In the genomic region with DNA sequence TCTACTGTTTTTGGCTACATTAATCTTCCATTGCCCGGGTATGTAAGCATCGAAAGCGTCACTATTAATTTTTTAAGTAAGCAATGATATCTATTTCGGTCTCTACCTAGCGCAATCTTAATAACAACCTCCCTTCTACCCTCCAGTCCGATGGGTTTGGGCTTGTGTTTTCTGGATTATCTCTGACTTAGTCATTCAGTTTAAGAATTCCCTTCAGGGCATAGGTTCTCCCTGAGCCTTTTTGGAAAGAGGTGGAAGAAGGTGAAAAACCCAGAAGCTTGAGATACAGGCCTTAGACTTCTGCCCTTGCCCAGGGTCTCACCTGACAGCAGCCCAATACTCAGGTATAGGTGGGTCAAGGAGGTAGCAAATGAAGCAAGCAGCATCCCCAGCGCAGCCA, we compare ENCODE assay signal across 8 mouse cellular contexts. TPM values are rescaled to one million over a fixed set of nuclear protein-coding genes. Genes with fewer than 3 reads are reported as not detected.
DNase-seq lines count a peak whose midpoint lies in the region; ATAC-seq and TF ChIP-seq lines count a peak whose summit lies in the region.

No protein-coding gene starts in this region.

- H3K4me3 ChIP-seq in left cerebral cortex, adult 2 months: peak overlapping the region; percentile 76
- peak overlapping the region; percentile 46 for H3K4me3 ChIP-seq in embryonic facial prominence, embryonic 12.5 days
- H3K4me3 ChIP-seq in intestine, embryonic 14.5 days (ENCODE audit: low read depth, low read length): peak overlapping the region; percentile 55
- peak overlapping the region; percentile 59 for H3K4me3 ChIP-seq in myocyte

- no peak for DNase-seq in left cerebral cortex, adult 2 months (ENCODE audit: extremely low spot score in 1 of 2, low spot score in 2 of 2)
- DNase-seq in left cerebral cortex, adult 18-20 months (ENCODE audit: low spot score in 2 of 2): no peak
- no peak for DNase-seq in intestine, embryonic 14.5 days (ENCODE audit: low spot score)
- no peak for DNase-seq in ovary, postnatal 14 days (ENCODE audit: low spot score)
- DNase-seq in urinary bladder, adult 18-20 months (ENCODE audit: low spot score in 2 of 2): no peak
- no peak for DNase-seq in gastrocnemius, postnatal 14 days

- peaks cover 6% of the 10 kb centered on the region; the same call in 1 of the 2 replicates for H3K36me3 ChIP-seq in embryonic facial prominence, embryonic 12.5 days
- H3K36me3 ChIP-seq in intestine, embryonic 14.5 days (ENCODE audit: control insufficient read depth, insufficient read depth, low read length): peaks cover 13% of the 10 kb centered on the region; the same call in 1 of the 2 replicates
- no peaks in the 10 kb centered on the region for H3K36me3 ChIP-seq in myocyte (ENCODE audit: control insufficient read depth, insufficient read depth)

- no peak for ATAC-seq in embryonic facial prominence, embryonic 12.5 days (ENCODE audit: insufficient number of reproducible peaks, insufficient read depth, low FRiP score, low TSS enrichment)
- ATAC-seq in intestine, embryonic 14.5 days (replicated peaks; ENCODE audit: low FRiP score, low TSS enrichment, low read depth): no peak

- H3ac ChIP-seq in myocyte (ENCODE audit: control insufficient read depth, insufficient read length): peak overlapping the region; percentile 0

- H3K27ac ChIP-seq in left cerebral cortex, adult 2 months: peak overlapping the region; percentile 93
- peak overlapping the region; percentile 65; the same call in 1 of the 2 replicates for H3K27ac ChIP-seq in embryonic facial prominence, embryonic 12.5 days
- H3K27ac ChIP-seq in intestine, embryonic 14.5 days (ENCODE audit: low read depth): peak overlapping the region; percentile 87; the same call in 1 of the 2 replicates

- H3K27me3 ChIP-seq in embryonic facial prominence, embryonic 12.5 days: peaks cover 62% of the 10 kb centered on the region
- peaks cover 26% of the 10 kb centered on the region for H3K27me3 ChIP-seq in intestine, embryonic 14.5 days (replicated peaks; ENCODE audit: control insufficient read depth, insufficient read depth, low read length)
- no peaks in the 10 kb centered on the region for H3K27me3 ChIP-seq in myocyte (ENCODE audit: control insufficient read depth, insufficient read depth, insufficient read length)

- WGBS in embryonic facial prominence, embryonic 12.5 days: 59% methylated on average over 7 of the region's 7 CpGs
- 62% methylated on average over 7 of the region's 7 CpGs for WGBS in intestine, embryonic 14.5 days

- no peaks in the 10 kb centered on the region for H3K79me2 ChIP-seq in myocyte (ENCODE audit: control insufficient read depth, insufficient read depth)

- no peaks in the 10 kb centered on the region for H3K9me3 ChIP-seq in embryonic facial prominence, embryonic 12.5 days
- no peaks in the 10 kb centered on the region for H3K9me3 ChIP-seq in intestine, embryonic 14.5 days (ENCODE audit: control insufficient read depth, low read length)

- no peak for TF ChIP-seq POLR2A in myocyte (IDR thresholded peaks at IDR 0.05; ENCODE audit: insufficient read length, low read depth)

- TF ChIP-seq CTCF in left cerebral cortex, adult 2 months (IDR thresholded peaks at IDR 0.05): no peak

- peak overlapping the region; percentile 67 for H3K9ac ChIP-seq in embryonic facial prominence, embryonic 12.5 days
- peak overlapping the region; percentile 64 for H3K9ac ChIP-seq in intestine, embryonic 14.5 days (ENCODE audit: low read length)

- peak overlapping the region; percentile 65 for H3K4me2 ChIP-seq in embryonic facial prominence, embryonic 12.5 days (replicated peaks)
- H3K4me2 ChIP-seq in intestine, embryonic 14.5 days (ENCODE audit: low read length): peak overlapping the region; percentile 96
- H3K4me2 ChIP-seq in myocyte (ENCODE audit: low read depth): peak overlapping the region; percentile 100

- intact Hi-C loops in left cerebral cortex, adult 2 months (cut with DNase I): no loop called here
- intact Hi-C loops in gastrocnemius, postnatal 14 days (cut with DNase I; ENCODE audit: low total_unique reads): no loop called here

- H3K4me1 ChIP-seq in embryonic facial prominence, embryonic 12.5 days: peaks cover 29% of the 10 kb centered on the region
- peaks cover 5% of the 10 kb centered on the region; the same call in 1 of the 2 replicates for H3K4me1 ChIP-seq in intestine, embryonic 14.5 days (replicated peaks; ENCODE audit: control insufficient read depth, insufficient read depth, low read length)

TF ChIP-seq in myocyte, 11 proteins besides CTCF, POLR2A, EP300 and RAD21:
- TF ChIP-seq CEBPB (IDR thresholded peaks at IDR 0.05; ENCODE audit: insufficient read depth, poor library complexity, severe bottlenecking): no peak
- TF ChIP-seq MYOG (IDR thresholded peaks at IDR 0.05; ENCODE audit: control insufficient read depth in 1 of 3, insufficient read depth in 1 of 3, insufficient read length in 2 of 3, low read depth in 2 of 3): no peak
- no peak for TF ChIP-seq TCF12 (IDR thresholded peaks at IDR 0.05; ENCODE audit: insufficient read depth, poor library complexity, severe bottlenecking)
- TF ChIP-seq E2F4 (IDR thresholded peaks at IDR 0.05; ENCODE audit: insufficient read depth): no peak
- no peak for TF ChIP-seq USF1 (IDR thresholded peaks at IDR 0.05; ENCODE audit: low read depth)
- TF ChIP-seq MYOD1 (IDR thresholded peaks at IDR 0.05; ENCODE audit: control insufficient read depth in 1 of 3, insufficient read length in 2 of 3, low read depth in 2 of 3): no peak
- TF ChIP-seq TCF3 (IDR thresholded peaks at IDR 0.05; ENCODE audit: insufficient read length, low read depth): no peak
- no peak for TF ChIP-seq MAX (IDR thresholded peaks at IDR 0.05; ENCODE audit: low read depth)
TF ChIP-seq in myocyte: peak in this region for 0.

RNA-seq across cellular contexts. Expression of a gene that starts 1.0 kb away (rescaled TPM):
- total RNA-seq in left cerebral cortex, adult 2 months (2021): 10 to 100 TPM in 1 of 2 experiments, 1 to 10 TPM in 1; 7.5 to 10.5 TPM
- 1 to 10 TPM; 5.2 to 8.0 TPM for total RNA-seq in left cerebral cortex, adult 18-20 months (2021)
- polyA plus RNA-seq in embryonic facial prominence, embryonic 12.5 days (2016; fragmentation: Nextera tagmentation; extraction: Ambion mirVana): 12.8 and 13.3 TPM in 2 replicates
- polyA plus RNA-seq in intestine, embryonic 14.5 days (2014; fragmentation: Nextera tagmentation; extraction: Ambion mirVana): 13.6 and 14.1 TPM in 2 replicates
- 4.8 TPM for polyA plus RNA-seq in myocyte (2012; fragmentation: generic; extraction: Trizol)
- total RNA-seq in gastrocnemius, postnatal 14 days (2021): 1 to 10 TPM in 1 of 2 experiments, under 1 TPM in 1; 0.53 to 1.5 TPM

RNA-seq across cellular contexts. Expression of a gene that starts 7.3 kb away (rescaled TPM):
- 10 to 100 TPM; 35.7 to 36.9 TPM for total RNA-seq in left cerebral cortex, adult 2 months (2021)
- 10 to 100 TPM; 34.2 to 35.5 TPM for total RNA-seq in left cerebral cortex, adult 18-20 months (2021)
- 1.5 and 2.0 TPM in 2 replicates for polyA plus RNA-seq in embryonic facial prominence, embryonic 12.5 days (2016; fragmentation: Nextera tagmentation; extraction: Ambion mirVana)
- polyA plus RNA-seq in intestine, embryonic 14.5 days (2014; fragmentation: Nextera tagmentation; extraction: Ambion mirVana): 1.2 and 1.7 TPM in 2 replicates
- polyA plus RNA-seq in myocyte (2012; fragmentation: generic; extraction: Trizol): 17.4 TPM
- total RNA-seq in gastrocnemius, postnatal 14 days (2021): under 1 TPM in 1 of 2 experiments, not detected in 1; 0.22 TPM

RNA-seq across cellular contexts. Expression of a gene that starts 9.7 kb away (rescaled TPM):
- total RNA-seq in left cerebral cortex, adult 2 months (2021): 1 to 10 TPM; 1.7 to 3.5 TPM
- 1 to 10 TPM; 1.2 to 3.2 TPM for total RNA-seq in left cerebral cortex, adult 18-20 months (2021)
- 10.7 and 10.8 TPM in 2 replicates for polyA plus RNA-seq in embryonic facial prominence, embryonic 12.5 days (2016; fragmentation: Nextera tagmentation; extraction: Ambion mirVana)
- polyA plus RNA-seq in intestine, embryonic 14.5 days (2014; fragmentation: Nextera tagmentation; extraction: Ambion mirVana): 11.7 and 12.2 TPM in 2 replicates
- polyA plus RNA-seq in myocyte (2012; fragmentation: generic; extraction: Trizol): 2.8 TPM
- total RNA-seq in gastrocnemius, postnatal 14 days (2021): 10 to 100 TPM; 12.4 to 13.7 TPM

RNA-seq across cellular contexts. Expression of a gene that starts 17.8 kb away (rescaled TPM):
- total RNA-seq in left cerebral cortex, adult 2 months (2021): 10 to 100 TPM; 45.5 to 51.2 TPM
- 10 to 100 TPM; 44.6 to 47.2 TPM for total RNA-seq in left cerebral cortex, adult 18-20 months (2021)
- polyA plus RNA-seq in embryonic facial prominence, embryonic 12.5 days (2016; fragmentation: Nextera tagmentation; extraction: Ambion mirVana): 193 and 202 TPM in 2 replicates
- polyA plus RNA-seq in intestine, embryonic 14.5 days (2014; fragmentation: Nextera tagmentation; extraction: Ambion mirVana): 159 and 164 TPM in 2 replicates
- 75.5 TPM for polyA plus RNA-seq in myocyte (2012; fragmentation: generic; extraction: Trizol)
- total RNA-seq in gastrocnemius, postnatal 14 days (2021): 10 to 100 TPM; 29.7 to 37.4 TPM

RNA-seq across cellular contexts. Expression of a gene that starts 19.8 kb away (rescaled TPM):
- total RNA-seq in left cerebral cortex, adult 2 months (2021): 1 to 10 TPM; 4.9 to 5.3 TPM
- 1 to 10 TPM; 3.0 to 4.8 TPM for total RNA-seq in left cerebral cortex, adult 18-20 months (2021)
- 9.9 and 13.2 TPM in 2 replicates for polyA plus RNA-seq in embryonic facial prominence, embryonic 12.5 days (2016; fragmentation: Nextera tagmentation; extraction: Ambion mirVana)
- polyA plus RNA-seq in intestine, embryonic 14.5 days (2014; fragmentation: Nextera tagmentation; extraction: Ambion mirVana): 9.0 and 9.5 TPM in 2 replicates
- 9.2 TPM for polyA plus RNA-seq in myocyte (2012; fragmentation: generic; extraction: Trizol)
- 1 to 10 TPM; 2.6 to 2.7 TPM for total RNA-seq in gastrocnemius, postnatal 14 days (2021)

Comparison
In these comparisons a context has a peak if more than half of its experiments do, and no peak if none do; other contexts are left out.
1. RNA of a gene that starts 7.3 kb away (total RNA-seq): 35.7 to 36.9 TPM in left cerebral cortex, adult 2 months and 34.2 to 35.5 TPM in left cerebral cortex, adult 18-20 months; 0.22 TPM in gastrocnemius, postnatal 14 days; every median in the first group is over 10 times any median in the second.
2. Peak in every context shown above with its lines, with median percentiles within 50 percentile points of each other: H3K27ac ChIP-seq, H3K4me3 ChIP-seq and H3K4me2 ChIP-seq.